Mouse (Mus musculus) bone marrow, adult 2 months (tissue): Measurements from ENCODE around the gene Fgf15. TPM values are rescaled to one million over a fixed set of nuclear protein-coding genes. Genes with fewer than 3 reads are reported as not detected.

Experiments used
- H3K27ac ChIP-seq: fragments of 200-500 bp; 2 replicates; pipeline ENCODE4 v1.5.1; 2012; ENCODE audit warnings: low read depth, mild to moderate bottlenecking, control low read depth, inconsistent platforms, low read length; ENCODE audit not compliant: control insufficient read depth, poor library complexity, insufficient read depth
- H3K4me1 ChIP-seq: fragments of 200-500 bp; 2 replicates; pipeline ENCODE4 v1.6.1; 2011; ENCODE audit warnings: low read length; ENCODE audit not compliant: control insufficient read depth, insufficient read depth
- H3K4me3 ChIP-seq: fragments of 200-500 bp; replicated peaks from 2 replicates; pipeline ENCODE3; 2011; ENCODE audit warnings: mild to moderate bottlenecking, low read depth, low read length, control low read depth; ENCODE audit not compliant: control insufficient read depth
- CTCF ChIP-seq: fragments of 200-500 bp; IDR thresholded peaks from 2 replicates; pipeline ENCODE4 v1.5.1; 2011; ENCODE audit warnings: low read length, control low read depth; ENCODE audit not compliant: control insufficient read depth, insufficient read depth
- POLR2A ChIP-seq: fragments of 200-500 bp; IDR thresholded peaks from 2 replicates; pipeline ENCODE4 v1.6.1; 2011; ENCODE audit warnings: low read depth, mild to moderate bottlenecking, control low read depth, low read length, borderline replicate concordance; ENCODE audit not compliant: control insufficient read depth
- WGBS: fragments of 180-500 bp; shearing (Covaris S2); methylation state at CpG from one replicate; pipeline ENCODE4 v1.1.7; 2018; 5-methylcytosine and 5-hydroxymethylcytosine counted together
- polyA plus RNA-seq: library from polyadenylated mRNA; stranded (reverse); fragments of >200 nt; gene quantifications from 2 replicates; pipeline ENCODE4 v1.2.4, GENCODE M21; 2011; ENCODE audit warnings: low replicate concordance; ENCODE audit not compliant: missing spikeins, insufficient read depth, insufficient read length

Gene Fgf15
- polyA plus RNA-seq, 1 experiment = not detected

- Histone ChIP-seq H3K4me1 (no peaks in the 10 kb centered on the region; the same call in 1 of the 2 replicates), H3K27ac (no peak overlapping the region), H3K4me3 (no peak overlapping the region)
- WGBS = 1% methylated on average over 35 of the region's 35 CpGs
- no peak for TF ChIP-seq CTCF
- TF ChIP-seq POLR2A = no peak
Observed at GRCm38 (mm10) chr7:144942071-144942743, 45.9 kb downstream of the Fgf15 start.

DNA sequence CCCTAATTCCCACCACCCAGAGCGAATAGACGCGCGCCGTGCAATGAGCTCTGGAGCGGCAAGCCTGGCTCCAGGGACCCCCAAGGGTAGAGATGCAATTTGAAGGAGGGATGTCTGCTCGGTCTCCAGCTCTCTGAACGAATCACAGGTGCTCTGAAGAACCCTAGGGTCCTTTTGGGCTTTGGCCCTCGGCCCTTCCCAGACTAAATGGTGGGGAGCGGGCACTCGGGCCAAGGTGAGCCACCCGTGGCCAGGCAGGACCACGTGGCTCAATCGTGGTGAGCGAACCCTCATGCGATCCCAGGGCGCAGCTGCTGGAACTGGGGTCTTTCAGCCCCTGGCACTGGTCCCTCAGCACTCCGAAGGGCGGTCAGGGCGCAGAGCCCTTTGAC, 46.4 kb downstream of the Fgf15 start:
- Histone ChIP-seq H3K4me3 (no peak overlapping the region), H3K4me1 (no peaks in the 10 kb centered on the region; the same call in 1 of the 2 replicates), H3K27ac (no peak overlapping the region)
- TF ChIP-seq CTCF (no peak), POLR2A (no peak)
- WGBS = 5% methylated on average over 20 of the region's 20 CpGs

- no peak overlapping the region for H3K27ac ChIP-seq
Observed at GRCm38 (mm10) chr7:144943254-144943653, 46.9 kb downstream of the Fgf15 start.

More at GRCm38 (mm10) chr7:144943254-144943653, 46.9 kb downstream of the Fgf15 start:
- TF ChIP-seq CTCF (peak; percentile 23; the same call in 1 of the 2 replicates), POLR2A (no peak)
- Histone ChIP-seq H3K4me1 (no peaks in the 10 kb centered on the region; the same call in 1 of the 2 replicates), H3K4me3 (no peak overlapping the region)
- under 1% methylated on average over 45 of the region's 45 CpGs for WGBS

Other genes starting within 250 kb of the Fgf15 start
- 1.4 and 1.5 TPM in 2 replicates for gene Ano1, start 144.6 kb upstream of the Fgf15 start, polyA plus RNA-seq
- gene Fgf3, start 58.4 kb upstream of the Fgf15 start, polyA plus RNA-seq = 2.4 TPM in 1 of 2 replicates, not detected in the other
- gene Fgf4, start 49.2 kb upstream of the Fgf15 start, polyA plus RNA-seq = 4.6 TPM in 1 of 2 replicates, not detected in the other
- gene LTO1, start 18.6 kb downstream of the Fgf15 start, polyA plus RNA-seq = 8.8 and 25.8 TPM in 2 replicates
- 2.7 and 10.0 TPM in 2 replicates for gene Ccnd1, start 43.4 kb downstream of the Fgf15 start, polyA plus RNA-seq